Mouse (Mus musculus): ENCODE data around the gene Zfp609. TPM values are rescaled to one million over a fixed set of nuclear protein-coding genes. Genes with fewer than 3 reads are reported as not detected.
"Not testable (repeated sequence)": the region's sequence is repeated elsewhere in the genome, so short reads cannot be mapped to it uniquely, and the experiment has no call there.

The Zfp609 gene
- polyA plus RNA-seq, 1 experiment from 2014 or later, result 8.5 TPM

GRCm38 (mm10) chr9:65689869-65690268 is 137.5 kb downstream of the Zfp609 start:
- H3K27me3 ChIP-seq; H3K4me2 ChIP-seq (replicated peaks); H3K27ac ChIP-seq (replicated peaks); H3K9ac ChIP-seq; ATAC-seq (ENCODE audit: insufficient number of reproducible peaks, low FRiP score, low TSS enrichment, low read depth); H3K4me1 ChIP-seq; H3K9me3 ChIP-seq (replicated peaks); H3K4me3 ChIP-seq (replicated peaks): not testable (repeated sequence)
- H3K36me3 ChIP-seq, result peaks cover 58% of the 10 kb centered on the region
- WGBS, result 66% methylated on average over 2 of the region's 2 CpGs

GRCm38 (mm10) chr9:65684704-65685103 is 142.7 kb downstream of the Zfp609 start:
- H3K36me3 ChIP-seq, result peaks cover 27% of the 10 kb centered on the region; the same call in 1 of the 2 replicates
- H3K9ac ChIP-seq, result no peak overlapping the region
- H3K9me3 ChIP-seq (replicated peaks), result no peaks in the 10 kb centered on the region
- H3K4me3 ChIP-seq (replicated peaks), result no peak overlapping the region
- no peaks in the 10 kb centered on the region for H3K27me3 ChIP-seq
- no peak overlapping the region for H3K27ac ChIP-seq (replicated peaks)
- 79% methylated on average over 2 of the region's 2 CpGs for WGBS
- H3K4me1 ChIP-seq, result peaks cover 15% of the 10 kb centered on the region
- ATAC-seq (ENCODE audit: insufficient number of reproducible peaks, low FRiP score, low TSS enrichment, low read depth), result no peak
- no peak overlapping the region for H3K4me2 ChIP-seq (replicated peaks)

- ATAC-seq (ENCODE audit: insufficient number of reproducible peaks, low FRiP score, low TSS enrichment, low read depth), result no peak
- no peak overlapping the region for H3K4me2 ChIP-seq (replicated peaks)
These were observed 144.4 kb downstream of the Zfp609 start for GRCm38 (mm10) chr9:65682994-65683393.

GRCm38 (mm10) chr9:65682183-65682582 is 145.2 kb downstream of the Zfp609 start:
- ATAC-seq (ENCODE audit: insufficient number of reproducible peaks, low FRiP score, low TSS enrichment, low read depth), result no peak
- no peaks in the 10 kb centered on the region for H3K9me3 ChIP-seq (replicated peaks)
- 80% methylated on average over 3 of the region's 3 CpGs for WGBS
- no peak overlapping the region for H3K4me3 ChIP-seq (replicated peaks)
- H3K27ac ChIP-seq (replicated peaks), result no peak overlapping the region
- peaks cover 40% of the 10 kb centered on the region for H3K4me1 ChIP-seq
- no peak overlapping the region for H3K9ac ChIP-seq
- H3K36me3 ChIP-seq, result peaks cover 12% of the 10 kb centered on the region; the same call in 1 of the 2 replicates
- no peaks in the 10 kb centered on the region for H3K27me3 ChIP-seq
- H3K4me2 ChIP-seq (replicated peaks), result no peak overlapping the region

More at GRCm38 (mm10) chr9:65682994-65683393, 144.4 kb downstream of the Zfp609 start:
- H3K36me3 ChIP-seq, result peaks cover 18% of the 10 kb centered on the region; the same call in 1 of the 2 replicates
- 63% methylated on average over 1 of the region's 1 CpGs for WGBS
- no peaks in the 10 kb centered on the region for H3K9me3 ChIP-seq (replicated peaks)
- no peaks in the 10 kb centered on the region for H3K27me3 ChIP-seq
- no peak overlapping the region for H3K4me3 ChIP-seq (replicated peaks)
- no peak overlapping the region for H3K9ac ChIP-seq
- peaks cover 32% of the 10 kb centered on the region for H3K4me1 ChIP-seq
- no peak overlapping the region for H3K27ac ChIP-seq (replicated peaks)

GRCm38 (mm10) chr9:65681634-65681940 is 145.8 kb downstream of the Zfp609 start:
- WGBS, result 75% methylated on average over 2 of the region's 2 CpGs
- H3K9ac ChIP-seq, result no peak overlapping the region
- H3K4me1 ChIP-seq, result peaks cover 41% of the 10 kb centered on the region

GRCm38 (mm10) chr9:65680938-65681633 is 146.3 kb downstream of the Zfp609 start:
- no peak overlapping the region for H3K27ac ChIP-seq (replicated peaks)
- 71% methylated on average over 4 of the region's 4 CpGs for WGBS
- ATAC-seq (ENCODE audit: insufficient number of reproducible peaks, low FRiP score, low TSS enrichment, low read depth), result no peak
- H3K4me2 ChIP-seq (replicated peaks), result no peak overlapping the region
- no peak overlapping the region for H3K9ac ChIP-seq
- H3K36me3 ChIP-seq, result peaks cover 6% of the 10 kb centered on the region; the same call in 1 of the 2 replicates
- H3K27me3 ChIP-seq, result no peaks in the 10 kb centered on the region
- no peaks in the 10 kb centered on the region for H3K9me3 ChIP-seq (replicated peaks)
- peaks cover 41% of the 10 kb centered on the region for H3K4me1 ChIP-seq
- no peak overlapping the region for H3K4me3 ChIP-seq (replicated peaks)

More at GRCm38 (mm10) chr9:65681634-65681940, 145.8 kb downstream of the Zfp609 start:
- no peak for ATAC-seq (ENCODE audit: insufficient number of reproducible peaks, low FRiP score, low TSS enrichment, low read depth)
- no peak overlapping the region for H3K4me3 ChIP-seq (replicated peaks)
- no peak overlapping the region for H3K4me2 ChIP-seq (replicated peaks)
- no peak overlapping the region for H3K27ac ChIP-seq (replicated peaks)
- no peaks in the 10 kb centered on the region for H3K27me3 ChIP-seq
- H3K36me3 ChIP-seq, result peaks cover 11% of the 10 kb centered on the region; the same call in 1 of the 2 replicates
- H3K9me3 ChIP-seq (replicated peaks), result no peaks in the 10 kb centered on the region

GRCm38 (mm10) chr9:65679181-65679761 is 148.1 kb downstream of the Zfp609 start:
- ATAC-seq (ENCODE audit: insufficient number of reproducible peaks, low FRiP score, low TSS enrichment, low read depth), result 0 out of 2 replicates have a peak, but pooled peaks have one; percentile 36
- no peaks in the 10 kb centered on the region for H3K9me3 ChIP-seq (replicated peaks)
- no peak overlapping the region for H3K9ac ChIP-seq
- no peaks in the 10 kb centered on the region for H3K36me3 ChIP-seq
- peaks cover 47% of the 10 kb centered on the region for H3K4me1 ChIP-seq
- no peaks in the 10 kb centered on the region for H3K27me3 ChIP-seq
- WGBS, result 12% methylated on average over 5 of the region's 5 CpGs
- H3K4me2 ChIP-seq (replicated peaks), result peak overlapping the region; percentile 55
- H3K27ac ChIP-seq (replicated peaks), result peak overlapping the region; percentile 84
- H3K4me3 ChIP-seq (replicated peaks), result peak overlapping the region; percentile 26

- H3K27ac ChIP-seq (replicated peaks), result peak overlapping the region; percentile 31
- no peaks in the 10 kb centered on the region for H3K36me3 ChIP-seq
- H3K9me3 ChIP-seq (replicated peaks), result no peaks in the 10 kb centered on the region
- H3K9ac ChIP-seq, result peak overlapping the region; percentile 71
- WGBS, result 1% methylated on average over 3 of the region's 3 CpGs
- no peak for ATAC-seq (ENCODE audit: insufficient number of reproducible peaks, low FRiP score, low TSS enrichment, low read depth)
- peaks cover 47% of the 10 kb centered on the region for H3K4me1 ChIP-seq
- H3K4me2 ChIP-seq (replicated peaks), result peak overlapping the region; percentile 55
- no peaks in the 10 kb centered on the region for H3K27me3 ChIP-seq
- peak overlapping the region; percentile 70 for H3K4me3 ChIP-seq (replicated peaks)
These were observed 150.3 kb downstream of the Zfp609 start for GRCm38 (mm10) chr9:65677119-65677462.

- Histone ChIP-seq H3K27ac (replicated peaks) (peak overlapping the region; percentile 31), H3K4me3 (replicated peaks) (peak overlapping the region; percentile 70), H3K9me3 (replicated peaks) (no peaks in the 10 kb centered on the region), H3K4me1 (peaks cover 51% of the 10 kb centered on the region), H3K4me2 (replicated peaks) (peak overlapping the region; percentile 55), H3K36me3 (no peaks in the 10 kb centered on the region), H3K27me3 (no peaks in the 10 kb centered on the region), H3K9ac (peak overlapping the region; percentile 71)
- under 1% methylated on average over 46 of the region's 51 CpGs for WGBS
- peak; percentile 96 for ATAC-seq (ENCODE audit: insufficient number of reproducible peaks, low FRiP score, low TSS enrichment, low read depth)
These were observed 150.8 kb downstream of the Zfp609 start for GRCm38 (mm10) chr9:65676358-65677118.

GRCm38 (mm10) chr9:65675461-65676357 is 151.7 kb downstream of the Zfp609 start:
- H3K4me2 ChIP-seq (replicated peaks), result peak overlapping the region; percentile 55
- peak overlapping the region; percentile 70 for H3K4me3 ChIP-seq (replicated peaks)
- peak overlapping the region; percentile 31 for H3K27ac ChIP-seq (replicated peaks)
- no peak overlapping the region; the same call in 1 of the 2 replicates for H3K9ac ChIP-seq
- no peaks in the 10 kb centered on the region for H3K27me3 ChIP-seq
- H3K36me3 ChIP-seq, result no peaks in the 10 kb centered on the region
- peak; percentile 20; the same call in 1 of the 2 replicates for ATAC-seq (ENCODE audit: insufficient number of reproducible peaks, low FRiP score, low TSS enrichment, low read depth)
- H3K9me3 ChIP-seq (replicated peaks), result no peaks in the 10 kb centered on the region
- WGBS, result 54% methylated on average over 8 of the region's 8 CpGs
- peaks cover 49% of the 10 kb centered on the region for H3K4me1 ChIP-seq

Measured in embryonic facial prominence, embryonic 15.5 days (tissue).